ENCODE assay signal across 11 mouse cellular contexts in the genomic region with DNA sequence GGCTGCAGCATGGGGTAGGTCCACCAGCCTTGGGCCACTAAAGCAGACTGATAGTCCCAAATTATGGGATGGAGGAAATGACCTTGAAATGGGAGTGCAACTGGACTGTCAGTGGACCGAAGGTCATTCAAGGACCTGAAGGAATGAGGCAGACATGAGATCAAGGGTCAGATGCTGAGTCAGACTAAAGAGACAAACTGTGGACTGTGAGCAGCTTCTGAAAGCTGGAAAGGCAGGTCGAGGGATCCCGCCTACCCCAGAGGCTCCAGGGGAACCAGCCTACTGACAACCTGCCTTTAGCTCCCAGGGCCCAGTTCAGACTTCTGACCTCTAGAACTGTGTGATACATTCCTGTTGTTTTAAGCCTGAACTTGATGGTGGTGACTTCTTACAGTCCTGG. TPM values are rescaled to one million over a fixed set of nuclear protein-coding genes. Genes with fewer than 3 reads are reported as not detected.
A peak's percentile ranks its signal among the peaks of the same experiment; 100 is the strongest.
DNase-seq lines count a peak whose midpoint lies in the region; ATAC-seq lines count a peak whose summit lies in the region.
"Had no signal": no experiment of that assay in that cellular context is flagged by ENCODE, and none has a peak within 500 bp of the region (broad histone marks: within the 10 kb centered on the region; RNA-seq: fewer than 3 reads in every experiment).

No protein-coding gene starts in this region.

- no peak overlapping the region for H3K9ac ChIP-seq in forebrain, embryonic 14.5 days (ENCODE audit: low read length)
- H3K9ac ChIP-seq in hindbrain, embryonic 12.5 days = no peak overlapping the region
- no peak overlapping the region for H3K9ac ChIP-seq in hindbrain, embryonic 16.5 days (ENCODE audit: low read depth, low read length)
- no peak overlapping the region for H3K9ac ChIP-seq in neural tube, embryonic 11.5 days (ENCODE audit: low read length)
- H3K9ac ChIP-seq: limb, embryonic 15.5 days had no signal

- H3K27me3 ChIP-seq in forebrain, embryonic 10.5 days (ENCODE audit: poor library complexity, severe bottlenecking) = no peaks in the 10 kb centered on the region
- H3K27me3 ChIP-seq in forebrain, embryonic 14.5 days (replicated peaks; ENCODE audit: control insufficient read depth, insufficient read depth, low read length) = no peaks in the 10 kb centered on the region
- no peaks in the 10 kb centered on the region for H3K27me3 ChIP-seq in hindbrain, embryonic 12.5 days
- H3K27me3 ChIP-seq in hindbrain, embryonic 16.5 days (replicated peaks; ENCODE audit: control insufficient read depth, insufficient read depth, low read length) = no peaks in the 10 kb centered on the region
- no peaks in the 10 kb centered on the region for H3K27me3 ChIP-seq in neural tube, embryonic 11.5 days (ENCODE audit: control insufficient read depth, insufficient read depth, low read length)
- H3K27me3 ChIP-seq: limb, embryonic 15.5 days had no signal

- DNase-seq in forebrain, embryonic 10.5 days (ENCODE audit: extremely low spot score, low spot score) = no peak
- DNase-seq in forebrain, embryonic 14.5 days (ENCODE audit: low spot score) = no peak
- no peak for DNase-seq in neural tube, embryonic 11.5 days (ENCODE audit: low spot score)
- no peak for DNase-seq in neural tube, embryonic 10.5 days (ENCODE audit: extremely low spot score, low spot score)
- DNase-seq in yolk sac, embryonic 10.5 days (ENCODE audit: low spot score) = peak; percentile 69
- DNase-seq in layer of hippocampus, adult 9-10 months (ENCODE audit: low spot score) = no peak
- DNase-seq: gastrocnemius, postnatal 10 days had no signal

- H3K4me2 ChIP-seq in forebrain, embryonic 14.5 days (ENCODE audit: low read length) = no peak overlapping the region
- no peak overlapping the region for H3K4me2 ChIP-seq in hindbrain, embryonic 12.5 days (replicated peaks)
- no peak overlapping the region for H3K4me2 ChIP-seq in hindbrain, embryonic 16.5 days (ENCODE audit: low read length)
- H3K4me2 ChIP-seq in neural tube, embryonic 11.5 days (ENCODE audit: low read depth) = no peak overlapping the region
- H3K4me2 ChIP-seq: limb, embryonic 15.5 days had no signal

- peak overlapping the region; percentile 83 for H3K27ac ChIP-seq in forebrain, embryonic 10.5 days
- H3K27ac ChIP-seq in forebrain, embryonic 14.5 days (ENCODE audit: low read depth, low read length) = no peak overlapping the region
- H3K27ac ChIP-seq in hindbrain, embryonic 12.5 days = peak overlapping the region; percentile 75
- no peak overlapping the region for H3K27ac ChIP-seq in hindbrain, embryonic 16.5 days (ENCODE audit: low read depth, low read length)
- H3K27ac ChIP-seq in neural tube, embryonic 11.5 days (ENCODE audit: low read depth, low read length) = peak overlapping the region; percentile 89; the same call in 1 of the 2 replicates

- H3K36me3 ChIP-seq in forebrain, embryonic 10.5 days (replicated peaks) = no peaks in the 10 kb centered on the region
- H3K36me3 ChIP-seq in forebrain, embryonic 14.5 days (ENCODE audit: control insufficient read depth, insufficient read depth, low read length) = no peaks in the 10 kb centered on the region
- no peaks in the 10 kb centered on the region for H3K36me3 ChIP-seq in hindbrain, embryonic 12.5 days
- H3K36me3 ChIP-seq in hindbrain, embryonic 16.5 days (ENCODE audit: control insufficient read depth, insufficient read depth, low read length) = no peaks in the 10 kb centered on the region
- H3K36me3 ChIP-seq in neural tube, embryonic 11.5 days (ENCODE audit: control insufficient read depth, insufficient read depth, low read length) = no peaks in the 10 kb centered on the region
- H3K36me3 ChIP-seq: limb, embryonic 15.5 days had no signal

- peaks cover 79% of the 10 kb centered on the region for H3K4me1 ChIP-seq in forebrain, embryonic 10.5 days
- peaks cover 37% of the 10 kb centered on the region for H3K4me1 ChIP-seq in forebrain, embryonic 14.5 days (ENCODE audit: control insufficient read depth, insufficient read depth, low read length)
- peaks cover 77% of the 10 kb centered on the region for H3K4me1 ChIP-seq in hindbrain, embryonic 12.5 days
- peaks cover 43% of the 10 kb centered on the region for H3K4me1 ChIP-seq in hindbrain, embryonic 16.5 days (ENCODE audit: control insufficient read depth, insufficient read depth, low read depth, low read length)
- H3K4me1 ChIP-seq in neural tube, embryonic 11.5 days (ENCODE audit: control insufficient read depth, insufficient read depth, low read length) = peaks cover 55% of the 10 kb centered on the region

- no peak overlapping the region for H3K4me3 ChIP-seq in forebrain, embryonic 10.5 days
- no peak overlapping the region for H3K4me3 ChIP-seq in forebrain, embryonic 14.5 days (ENCODE audit: low read depth, low read length)
- H3K4me3 ChIP-seq in hindbrain, embryonic 12.5 days = no peak overlapping the region
- H3K4me3 ChIP-seq in hindbrain, embryonic 16.5 days (ENCODE audit: low read length) = no peak overlapping the region
- no peak overlapping the region for H3K4me3 ChIP-seq in neural tube, embryonic 11.5 days (ENCODE audit: low read depth, low read length)
- H3K4me3 ChIP-seq: limb, embryonic 15.5 days had no signal

- ATAC-seq in forebrain, embryonic 14.5 days = no peak
- ATAC-seq in hindbrain, embryonic 12.5 days (ENCODE audit: low FRiP score) = no peak
- no peak for ATAC-seq in hindbrain, embryonic 16.5 days
- no peak for ATAC-seq in neural tube, embryonic 11.5 days (ENCODE audit: insufficient read depth, low FRiP score, low TSS enrichment)

- WGBS in forebrain, embryonic 10.5 days = 88% methylated on average over 3 of the region's 3 CpGs
- 91% methylated on average over 3 of the region's 3 CpGs for WGBS in forebrain, embryonic 14.5 days
- WGBS in hindbrain, embryonic 12.5 days = 53% methylated on average over 3 of the region's 3 CpGs
- 62% methylated on average over 3 of the region's 3 CpGs for WGBS in hindbrain, embryonic 16.5 days
- WGBS in neural tube, embryonic 11.5 days = 80% methylated on average over 3 of the region's 3 CpGs

- no peaks in the 10 kb centered on the region for H3K9me3 ChIP-seq in forebrain, embryonic 10.5 days
- H3K9me3 ChIP-seq in forebrain, embryonic 14.5 days (replicated peaks; ENCODE audit: control insufficient read depth, low read length) = no peaks in the 10 kb centered on the region
- H3K9me3 ChIP-seq in hindbrain, embryonic 12.5 days (replicated peaks) = no peaks in the 10 kb centered on the region
- H3K9me3 ChIP-seq in hindbrain, embryonic 16.5 days (ENCODE audit: control insufficient read depth, low read length) = no peaks in the 10 kb centered on the region
- H3K9me3 ChIP-seq in neural tube, embryonic 11.5 days (ENCODE audit: control insufficient read depth, low read length) = no peaks in the 10 kb centered on the region
- H3K9me3 ChIP-seq: G1E; limb, embryonic 15.5 days had no signal

RNA-seq across cellular contexts. Expression of a gene that starts 55.3 kb away (rescaled TPM):
- polyA plus RNA-seq in forebrain, embryonic 10.5 days (2016; fragmentation: Nextera tagmentation; extraction: Ambion mirVana) = 24.3 and 25.5 TPM in 2 replicates
- polyA plus RNA-seq in forebrain, embryonic 14.5 days (2014; fragmentation: Nextera tagmentation; extraction: Ambion mirVana) = 28.4 and 34.4 TPM in 2 replicates
- 40.8 and 43.8 TPM in 2 replicates for polyA plus RNA-seq in hindbrain, embryonic 12.5 days (2016; fragmentation: Nextera tagmentation; extraction: Ambion mirVana)
- 27.3 and 32.5 TPM in 2 replicates for polyA plus RNA-seq in hindbrain, embryonic 16.5 days (2015; fragmentation: Nextera tagmentation; extraction: Ambion mirVana)
- polyA plus RNA-seq in neural tube, embryonic 11.5 days (2014; fragmentation: Nextera tagmentation; extraction: Ambion mirVana) = 28.9 and 31.9 TPM in 2 replicates

Comparison
In these comparisons a context has a peak if more than half of its experiments do, and no peak if none do; other contexts are left out.
1. H3K27ac ChIP-seq: peak in forebrain, embryonic 10.5 days (single experiment), hindbrain, embryonic 12.5 days (single experiment) and neural tube, embryonic 11.5 days (single experiment); none in forebrain, embryonic 14.5 days (single experiment) and hindbrain, embryonic 16.5 days (single experiment).